Mouse (Mus musculus): ENCODE measurements around the gene Gm21983. TPM values are rescaled to one million over a fixed set of nuclear protein-coding genes. Genes with fewer than 3 reads are reported as not detected.

Gene Gm21983
- total RNA-seq (2021), result not detected
- long read RNA-seq, experiment 1, partial matches to known transcripts, result 2 of 2 reads
- long read RNA-seq, experiment 1, other reads (novel, unspliced or antisense), result 0 of 2 reads
- long read RNA-seq, experiment 2, partial matches to known transcripts, result 1 of 2 reads
- long read RNA-seq, experiment 2, other reads (novel, unspliced or antisense), result 1 of 2 reads

GRCm38 (mm10) chr7:27180837-27181695 lies at the start of gene Gm21983, which contains the start of gene Mia:
Gene Gm21983, minus strand, starts transcription at chr7:27181086.
Gene Mia, minus strand, starts transcription at chr7:27181157.
- no peak for DNase-seq

GRCm38 (mm10) chr7:27228865-27229264 lies 48.0 kb upstream of the Gm21983 start:
- DNase-seq, result no peak

GRCm38 (mm10) chr7:27228281-27228821 lies 47.5 kb upstream of the Gm21983 start, which contains the start of gene Itpkc:
Gene Itpkc, minus strand, starts transcription at chr7:27228661.
- DNase-seq, result peak; percentile 94 to 95

- DNase-seq, result peak; percentile 32 to 52
Observed at GRCm38 (mm10) chr7:27227676-27228075, 46.8 kb upstream of the Gm21983 start.

GRCm38 (mm10) chr7:27227276-27227675 lies 46.4 kb upstream of the Gm21983 start:
- no peak for DNase-seq

GRCm38 (mm10) chr7:27224877-27225575 lies 44.1 kb upstream of the Gm21983 start:
- DNase-seq, result peak; percentile 76 to 80

GRCm38 (mm10) chr7:27222538-27222937 lies 41.7 kb upstream of the Gm21983 start:
- DNase-seq, result no peak

GRCm38 (mm10) chr7:27221939-27222338 lies 41.1 kb upstream of the Gm21983 start:
- DNase-seq, result no peak

GRCm38 (mm10) chr7:27219937-27220336 lies 39.1 kb upstream of the Gm21983 start:
- DNase-seq, result no peak

GRCm38 (mm10) chr7:27218586-27218985 lies 37.7 kb upstream of the Gm21983 start:
- peak; percentile 30 to 31 for DNase-seq

- DNase-seq, result no peak
Observed at GRCm38 (mm10) chr7:27212626-27213025, 31.7 kb upstream of the Gm21983 start.

- no peak for DNase-seq
Observed at GRCm38 (mm10) chr7:27203730-27204449, 23.0 kb upstream of the Gm21983 start.

- DNase-seq, result no peak
Observed at GRCm38 (mm10) chr7:27198779-27199178, 17.9 kb upstream of the Gm21983 start.

- DNase-seq, result no peak
Observed at GRCm38 (mm10) chr7:27198355-27198754, 17.5 kb upstream of the Gm21983 start.

GRCm38 (mm10) chr7:27197634-27198033 lies 16.7 kb upstream of the Gm21983 start:
- peak; percentile 41 to 55 for DNase-seq

- no peak for DNase-seq
Observed at GRCm38 (mm10) chr7:27197136-27197535, 16.2 kb upstream of the Gm21983 start.

GRCm38 (mm10) chr7:27195681-27196611 lies 15.1 kb upstream of the Gm21983 start, which contains the start of the genes BC024978 and Snrpa:
Gene BC024978, plus strand, starts transcription at chr7:27195781.
Gene Snrpa, minus strand, starts transcription at chr7:27196271.
- DNase-seq, result peak; percentile 96 to 97

GRCm38 (mm10) chr7:27193731-27194130 lies 12.8 kb upstream of the Gm21983 start:
- no peak for DNase-seq

GRCm38 (mm10) chr7:27192434-27192833 lies 11.5 kb upstream of the Gm21983 start:
- DNase-seq, result no peak

GRCm38 (mm10) chr7:27189271-27189931 lies 8.5 kb upstream of the Gm21983 start:
- no peak for DNase-seq

Data from adrenal gland, postnatal 36 days (tissue).